In genomic region chr1:171284491-171284890, GRCm38 (mm10) we compare ENCODE assay signal across 16 mouse cellular contexts. TPM values are rescaled to one million over a fixed set of nuclear protein-coding genes. Genes with fewer than 3 reads are reported as not detected.
DNase-seq lines count a peak whose midpoint lies in the region; ATAC-seq and TF ChIP-seq lines count a peak whose summit lies in the region.
"Had no signal": no experiment of that assay in that cellular context is flagged by ENCODE, and none has a peak within 500 bp of the region (broad histone marks: within the 10 kb centered on the region; RNA-seq: fewer than 3 reads in every experiment).

No protein-coding gene starts in this region.

- TF ChIP-seq CTCF in kidney, adult 2 months (conservative IDR thresholded peaks at IDR 0.05; ENCODE audit: insufficient read depth, insufficient read length, low read depth, low read length) = no peak

- H3K27ac ChIP-seq in kidney, adult 2 months (ENCODE audit: insufficient read depth, low read depth, low read length) = no peak overlapping the region
- H3K27ac ChIP-seq in kidney, embryonic 15.5 days = no peak overlapping the region
- H3K27ac ChIP-seq in embryonic facial prominence, embryonic 13.5 days = no peak overlapping the region
- H3K27ac ChIP-seq: heart, embryonic 10.5 days; limb, embryonic 15.5 days; lung, embryonic 15.5 days had no signal

- 77% methylated on average over 15 of the region's 15 CpGs for WGBS in kidney, adult 2 months
- WGBS in kidney, embryonic 15.5 days = 91% methylated on average over 15 of the region's 15 CpGs
- 89% methylated on average over 15 of the region's 15 CpGs for WGBS in embryonic facial prominence, embryonic 13.5 days

- no peak overlapping the region for H3K9ac ChIP-seq in kidney, embryonic 15.5 days
- 0 out of 2 replicates have a peak overlapping the region, but pooled peaks have one; percentile 36 for H3K9ac ChIP-seq in embryonic facial prominence, embryonic 13.5 days
- H3K9ac ChIP-seq: limb, embryonic 15.5 days; lung, embryonic 15.5 days had no signal

- H3K36me3 ChIP-seq in kidney, adult 2 months (ENCODE audit: control insufficient read depth, insufficient read depth, low read length) = no peaks in the 10 kb centered on the region
- H3K36me3 ChIP-seq in kidney, embryonic 15.5 days = peaks cover 60% of the 10 kb centered on the region
- H3K36me3 ChIP-seq in embryonic facial prominence, embryonic 13.5 days = peaks cover 59% of the 10 kb centered on the region

- no peak overlapping the region for H3K4me3 ChIP-seq in kidney, adult 2 months (ENCODE audit: insufficient read depth, low read depth, low read length)
- H3K4me3 ChIP-seq in kidney, embryonic 15.5 days (replicated peaks) = no peak overlapping the region
- H3K4me3 ChIP-seq in embryonic facial prominence, embryonic 13.5 days = no peak overlapping the region
- H3K4me3 ChIP-seq: heart, embryonic 10.5 days; limb, embryonic 15.5 days; lung, embryonic 15.5 days had no signal

- peak; percentile 19 for DNase-seq in cerebellum, adult 8-10 months
- no peak for DNase-seq in cerebellum, adult 18-20 months
- peak; percentile 1 for DNase-seq in kidney, adult 2 months
- peak; percentile 6 to 24 for DNase-seq in lung, postnatal 4 days
- no peak for DNase-seq in lung, postnatal 14 days
- no peak for DNase-seq in urinary bladder, postnatal 4 days (ENCODE audit: low spot score in 2 of 2)
- DNase-seq: retina, postnatal 1 day; thymus, postnatal 25 days had no signal

- no peak overlapping the region for H3K4me2 ChIP-seq in kidney, embryonic 15.5 days
- H3K4me2 ChIP-seq in embryonic facial prominence, embryonic 13.5 days = no peak overlapping the region
- H3K4me2 ChIP-seq: limb, embryonic 15.5 days; lung, embryonic 15.5 days had no signal

- no peak for TF ChIP-seq POLR2A in kidney, adult 2 months (IDR thresholded peaks at IDR 0.05; ENCODE audit: low read depth, low read length)

- no peak for ATAC-seq in kidney, embryonic 15.5 days (replicated peaks; ENCODE audit: low FRiP score)
- no peak for ATAC-seq in embryonic facial prominence, embryonic 13.5 days (ENCODE audit: insufficient number of reproducible peaks, insufficient read depth, low FRiP score, low TSS enrichment, low read depth)
- ATAC-seq: forebrain, embryonic 16.5 days; Patski had no signal

- H3K27me3 ChIP-seq in kidney, adult 2 months (replicated peaks; ENCODE audit: control insufficient read depth, insufficient read depth, low read length) = no peaks in the 10 kb centered on the region
- no peaks in the 10 kb centered on the region for H3K27me3 ChIP-seq in kidney, embryonic 15.5 days
- H3K27me3 ChIP-seq in embryonic facial prominence, embryonic 13.5 days = no peaks in the 10 kb centered on the region
- H3K27me3 ChIP-seq: limb, embryonic 15.5 days; lung, embryonic 15.5 days; megakaryocyte, embryonic 14.5 days; Patski had no signal

- H3K4me1 ChIP-seq in kidney, adult 2 months (ENCODE audit: control insufficient read depth, insufficient read depth, low read length) = peaks cover 5% of the 10 kb centered on the region; the same call in 1 of the 2 replicates
- H3K4me1 ChIP-seq in kidney, embryonic 15.5 days = peaks cover 51% of the 10 kb centered on the region
- H3K4me1 ChIP-seq in embryonic facial prominence, embryonic 13.5 days = peaks cover 46% of the 10 kb centered on the region

- H3K9me3 ChIP-seq in kidney, embryonic 15.5 days (replicated peaks) = no peaks in the 10 kb centered on the region
- H3K9me3 ChIP-seq in embryonic facial prominence, embryonic 13.5 days = no peaks in the 10 kb centered on the region
- H3K9me3 ChIP-seq: heart, embryonic 10.5 days; limb, embryonic 15.5 days; lung, embryonic 15.5 days; megakaryocyte, embryonic 14.5 days had no signal

RNA-seq across cellular contexts. Expression of gene Usp21, which starts 3.3 kb away (rescaled TPM):
- 47.8 and 53.4 TPM in 2 replicates for polyA plus RNA-seq in kidney, adult 2 months (2012; rRNA removed)
- polyA plus RNA-seq in kidney, embryonic 15.5 days (2015; fragmentation: Nextera tagmentation; extraction: Ambion mirVana) = 87.7 and 97.8 TPM in 2 replicates
- polyA plus RNA-seq in embryonic facial prominence, embryonic 13.5 days (2015; fragmentation: Nextera tagmentation; extraction: Ambion mirVana) = 116 and 127 TPM in 2 replicates

RNA-seq across cellular contexts. Expression of gene Ppox, which starts 3.5 kb away (rescaled TPM):
- 51.5 and 63.2 TPM in 2 replicates for polyA plus RNA-seq in kidney, adult 2 months (2012; rRNA removed)
- 63.0 and 65.4 TPM in 2 replicates for polyA plus RNA-seq in kidney, embryonic 15.5 days (2015; fragmentation: Nextera tagmentation; extraction: Ambion mirVana)
- polyA plus RNA-seq in embryonic facial prominence, embryonic 13.5 days (2015; fragmentation: Nextera tagmentation; extraction: Ambion mirVana) = 60.5 and 64.9 TPM in 2 replicates

RNA-seq across cellular contexts. Expression of gene Ufc1, which starts 10.3 kb away (rescaled TPM):
- 43.1 and 59.5 TPM in 2 replicates for polyA plus RNA-seq in kidney, adult 2 months (2012; rRNA removed)
- 106 and 118 TPM in 2 replicates for polyA plus RNA-seq in kidney, embryonic 15.5 days (2015; fragmentation: Nextera tagmentation; extraction: Ambion mirVana)
- polyA plus RNA-seq in embryonic facial prominence, embryonic 13.5 days (2015; fragmentation: Nextera tagmentation; extraction: Ambion mirVana) = 109 and 118 TPM in 2 replicates

RNA-seq across cellular contexts. Expression of gene B4galt3, which starts 14.4 kb away (rescaled TPM):
- 58.9 and 67.7 TPM in 2 replicates for polyA plus RNA-seq in kidney, adult 2 months (2012; rRNA removed)
- polyA plus RNA-seq in kidney, embryonic 15.5 days (2015; fragmentation: Nextera tagmentation; extraction: Ambion mirVana) = 80.4 and 94.3 TPM in 2 replicates
- 82.1 and 84.2 TPM in 2 replicates for polyA plus RNA-seq in embryonic facial prominence, embryonic 13.5 days (2015; fragmentation: Nextera tagmentation; extraction: Ambion mirVana)

RNA-seq across cellular contexts. Expression of gene Ndufs2, which starts 33.3 kb away (rescaled TPM):
- polyA plus RNA-seq in kidney, adult 2 months (2012; rRNA removed) = 374 and 559 TPM in 2 replicates
- polyA plus RNA-seq in kidney, embryonic 15.5 days (2015; fragmentation: Nextera tagmentation; extraction: Ambion mirVana) = 276 and 283 TPM in 2 replicates
- polyA plus RNA-seq in embryonic facial prominence, embryonic 13.5 days (2015; fragmentation: Nextera tagmentation; extraction: Ambion mirVana) = 232 and 248 TPM in 2 replicates

Comparison
In these comparisons a context has a peak if more than half of its experiments do, and no peak if none do; other contexts are left out.
1. DNase-seq: peak in cerebellum, adult 8-10 months (single experiment), kidney, adult 2 months (single experiment) and lung, postnatal 4 days (2 of 2); none in cerebellum, adult 18-20 months (0 of 2), lung, postnatal 14 days (single experiment) and urinary bladder, postnatal 4 days (0 of 2).